Mouse (Mus musculus) B cell, adult 2 months (primary cell): ENCODE results near the gene Dnajb8.

Experiments used
- DNase-seq, 2 experiments: peaks; one replicate each; pipeline ENCODE4 v3.0.0; 2022

Dnajb8 gene

GRCm38 (mm10) chr6:88199718-88200692 is 22.1 kb upstream of the Dnajb8 start:
- DNase-seq, result no peak

GRCm38 (mm10) chr6:88200693-88201609 is 21.1 kb upstream of the Dnajb8 start:
- DNase-seq, result no peak

- DNase-seq, result no peak
Observed at GRCm38 (mm10) chr6:88201926-88202700, 20.0 kb upstream of the Dnajb8 start.

- no peak for DNase-seq
Observed at GRCm38 (mm10) chr6:88202921-88203690, 19.0 kb upstream of the Dnajb8 start.

GRCm38 (mm10) chr6:88203791-88204405 is 18.2 kb upstream of the Dnajb8 start:
- no peak for DNase-seq

GRCm38 (mm10) chr6:88204531-88205385 is 17.3 kb upstream of the Dnajb8 start:
- no peak for DNase-seq

- no peak for DNase-seq
Observed at GRCm38 (mm10) chr6:88205386-88205700, 16.7 kb upstream of the Dnajb8 start.

GRCm38 (mm10) chr6:88205937-88206336 is 16.1 kb upstream of the Dnajb8 start:
- no peak for DNase-seq

GRCm38 (mm10) chr6:88206566-88206965 is 15.5 kb upstream of the Dnajb8 start:
- no peak for DNase-seq

- DNase-seq, result no peak
Observed at GRCm38 (mm10) chr6:88207403-88208033, 14.6 kb upstream of the Dnajb8 start.

- DNase-seq, result no peak
Observed at GRCm38 (mm10) chr6:88208321-88208720, 13.7 kb upstream of the Dnajb8 start.

- no peak for DNase-seq
Observed at GRCm38 (mm10) chr6:88209453-88209852, 12.6 kb upstream of the Dnajb8 start.

GRCm38 (mm10) chr6:88210182-88210581 is 11.9 kb upstream of the Dnajb8 start:
- DNase-seq, result no peak

GRCm38 (mm10) chr6:88215797-88216196 is 6.3 kb upstream of the Dnajb8 start:
- no peak for DNase-seq

- DNase-seq, result no peak
Observed at GRCm38 (mm10) chr6:88216199-88216598, 5.9 kb upstream of the Dnajb8 start.

GRCm38 (mm10) chr6:88219094-88219493 is 3.0 kb upstream of the Dnajb8 start:
- DNase-seq, result no peak

GRCm38 (mm10) chr6:88226570-88226994 is 4.5 kb downstream of the Dnajb8 start:
- no peak for DNase-seq

- no peak for DNase-seq
Observed at GRCm38 (mm10) chr6:88227537-88227936, 5.5 kb downstream of the Dnajb8 start.

GRCm38 (mm10) chr6:88229221-88229620 is 7.2 kb downstream of the Dnajb8 start:
- no peak for DNase-seq

GRCm38 (mm10) chr6:88231821-88232220 is 9.8 kb downstream of the Dnajb8 start:
- DNase-seq, result no peak
